Mouse (Mus musculus) bone marrow, adult 2 months (tissue): ENCODE data around the gene Slc35f3.

Experiments
- CTCF ChIP-seq: fragments of 200-500 bp; IDR thresholded peaks from 2 replicates; pipeline ENCODE4 v1.5.1; 2011; ENCODE audit warnings: low read length, control low read depth; ENCODE audit not compliant: control insufficient read depth, insufficient read depth
- POLR2A ChIP-seq: fragments of 200-500 bp; IDR thresholded peaks from 2 replicates; pipeline ENCODE4 v1.6.1; 2011; ENCODE audit warnings: low read depth, mild to moderate bottlenecking, control low read depth, low read length, borderline replicate concordance; ENCODE audit not compliant: control insufficient read depth

DNA sequence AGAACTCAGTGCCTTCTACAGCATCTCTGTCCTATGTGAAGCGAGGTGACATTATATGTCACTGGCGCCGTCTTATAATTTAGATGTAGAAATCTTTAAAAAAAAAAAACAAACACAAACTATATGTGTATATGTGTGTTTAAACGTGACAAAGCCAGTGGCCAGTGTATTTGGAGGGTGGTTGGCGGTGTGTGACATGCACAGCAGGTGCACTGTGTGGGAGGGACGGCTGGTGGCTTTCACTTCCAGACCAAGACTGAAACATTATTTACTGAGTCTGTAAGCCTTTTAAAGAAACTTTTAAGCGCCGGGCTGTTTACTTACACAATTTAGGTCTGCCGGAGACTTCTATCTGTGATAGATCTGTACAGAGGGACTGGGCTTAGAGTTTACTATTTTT is 97.0 kb downstream of the Slc35f3 start:
- TF ChIP-seq CTCF (no peak), POLR2A (no peak)
